Mouse (Mus musculus) myocyte (in vitro differentiated cells): ENCODE measurements around the gene Kcnk13.

Experiments used
- E2F4 ChIP-seq: IDR thresholded peaks from one replicate; pipeline ENCODE4 v1.6.1; 2011; ENCODE audit warnings: mild to moderate bottlenecking, control low read depth, moderate library complexity; ENCODE audit not compliant: insufficient read depth
- MAX ChIP-seq: IDR thresholded peaks from one replicate; pipeline ENCODE4 v1.6.1; 2011; ENCODE audit warnings: low read depth, mild to moderate bottlenecking, control low read depth
- MYOD1 ChIP-seq, 3 experiments: IDR thresholded peaks; one replicate each; pipeline ENCODE4 v1.6.1; 2011; ENCODE audit warnings: control low read depth in 2 of 3, low read depth in 2 of 3, mild to moderate bottlenecking in 2 of 3, moderate library complexity in 1 of 3; ENCODE audit not compliant: insufficient read length in 2 of 3, control insufficient read depth in 1 of 3
- MYOG ChIP-seq, 3 experiments: IDR thresholded peaks; one replicate each; pipeline ENCODE4 v1.6.1; 2011; ENCODE audit warnings: control low read depth in 2 of 3, low read depth in 2 of 3, mild to moderate bottlenecking in 2 of 3; ENCODE audit not compliant: insufficient read length in 2 of 3, control insufficient read depth in 1 of 3, insufficient read depth in 1 of 3
- POLR2A ChIP-seq: IDR thresholded peaks from one replicate; pipeline ENCODE4 v1.6.1; 2011; ENCODE audit warnings: low read depth, mild to moderate bottlenecking, control low read depth, moderate library complexity; ENCODE audit not compliant: insufficient read length
- POLR2AphosphoS2 ChIP-seq: IDR thresholded peaks from one replicate; pipeline ENCODE4 v1.6.1; 2011; ENCODE audit warnings: low read depth, control low read depth; ENCODE audit not compliant: insufficient read length
- TCF12 ChIP-seq: IDR thresholded peaks from one replicate; pipeline ENCODE4 v1.6.1; 2011; ENCODE audit warnings: mild to moderate bottlenecking, control low read depth; ENCODE audit not compliant: poor library complexity, insufficient read depth, severe bottlenecking
- USF1 ChIP-seq: IDR thresholded peaks from one replicate; pipeline ENCODE4 v1.6.1; 2011; ENCODE audit warnings: low read depth, mild to moderate bottlenecking, control low read depth, moderate library complexity

GRCm38 (mm10) chr12:100027281-100027680 lies 63.0 kb downstream of the Kcnk13 start:
- no peak for TF ChIP-seq POLR2A
- TF ChIP-seq MAX = no peak
- TF ChIP-seq E2F4 = no peak
- no peak for TF ChIP-seq USF1
- no peak for TF ChIP-seq POLR2AphosphoS2
- no peak for TF ChIP-seq TCF12
- TF ChIP-seq MYOD1 (IDR thresholded peaks at IDR 0.05; ENCODE audit: control insufficient read depth in 1 of 3, insufficient read length in 2 of 3, low read depth in 2 of 3) = no peak
- no peak for TF ChIP-seq MYOG (IDR thresholded peaks at IDR 0.05; ENCODE audit: control insufficient read depth in 1 of 3, insufficient read depth in 1 of 3, insufficient read length in 2 of 3, low read depth in 2 of 3)
